Mouse (Mus musculus): ENCODE results near the gene Dlg5. TPM values are rescaled to one million over a fixed set of nuclear protein-coding genes. Genes with fewer than 3 reads are reported as not detected.

The Dlg5 gene
- total and polyA plus RNA-seq, 2 experiments from 2014 or later = 2.6 to 12.3 TPM

DNA sequence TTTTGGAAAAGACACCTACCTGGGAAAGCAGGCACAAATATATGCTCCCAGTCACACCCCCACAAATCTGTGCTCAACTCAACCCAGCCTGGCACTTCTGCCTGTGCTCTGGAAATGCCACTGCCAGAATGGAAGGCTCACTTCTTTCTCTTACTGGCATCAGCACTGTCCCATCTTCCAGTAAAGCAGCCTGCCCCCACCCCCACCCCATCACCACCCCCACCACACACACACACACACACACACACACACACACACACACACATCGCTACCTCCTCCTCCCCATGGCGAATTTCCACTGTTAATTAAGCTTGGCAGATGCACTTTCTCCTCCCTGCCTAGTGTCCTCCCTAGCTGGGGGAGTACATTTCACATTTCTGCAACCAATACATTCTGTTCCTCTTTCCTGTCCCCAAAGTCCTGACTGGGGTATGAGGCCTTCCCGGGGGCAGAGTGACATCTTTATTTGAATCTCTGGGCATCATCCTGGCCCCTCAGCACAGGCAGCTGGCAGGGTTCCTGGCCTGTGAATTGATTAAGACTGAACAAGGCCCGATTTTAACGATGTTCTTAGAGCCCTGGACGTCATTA, 40.3 kb downstream of the Dlg5 start:
- 45% methylated on average over 6 of the region's 6 CpGs for WGBS
- no peak for TF ChIP-seq EP300 (IDR thresholded peaks at IDR 0.05; ENCODE audit: low read depth)
- no peak for TF ChIP-seq CTCF (IDR thresholded peaks at IDR 0.05; ENCODE audit: low read depth)
- Histone ChIP-seq H3K4me2 (ENCODE audit: low read depth, low read length) (no peak overlapping the region), H3K9me3 (replicated peaks; ENCODE audit: control insufficient read depth, low read length) (no peaks in the 10 kb centered on the region), H3K4me3 (ENCODE audit: low read depth, low read length) (no peak overlapping the region), H3K27me3 (ENCODE audit: control insufficient read depth, insufficient read depth, low read length) (no peaks in the 10 kb centered on the region), H3K27ac (ENCODE audit: low read depth) (no peak overlapping the region), H3K4me1 (ENCODE audit: control insufficient read depth, insufficient read depth) (peaks cover 27% of the 10 kb centered on the region; the same call in 1 of the 2 replicates), H3K36me3 (replicated peaks; ENCODE audit: control insufficient read depth, insufficient read depth, low read length) (no peaks in the 10 kb centered on the region), H3K9ac (replicated peaks; ENCODE audit: low read depth, low read length) (no peak overlapping the region)
- no peak for ATAC-seq (ENCODE audit: insufficient read depth, low read depth)
- no peak for DNase-seq (ENCODE audit: low spot score)

- peaks cover 31% of the 10 kb centered on the region for H3K4me1 ChIP-seq (ENCODE audit: control insufficient read depth, insufficient read depth)
- no peaks in the 10 kb centered on the region for H3K27me3 ChIP-seq (ENCODE audit: control insufficient read depth, insufficient read depth, low read length)
- ATAC-seq (ENCODE audit: insufficient read depth, low read depth) (no peak), DNase-seq (ENCODE audit: low spot score) (no peak)
- no peak overlapping the region for H3K4me2 ChIP-seq (ENCODE audit: low read depth, low read length)
- H3K4me3 ChIP-seq (ENCODE audit: low read depth, low read length) = no peak overlapping the region
- H3K9ac ChIP-seq (replicated peaks; ENCODE audit: low read depth, low read length) = no peak overlapping the region
- WGBS = 89% methylated on average over 8 of the region's 8 CpGs
- no peak overlapping the region for H3K27ac ChIP-seq (ENCODE audit: low read depth)
- H3K36me3 ChIP-seq (replicated peaks; ENCODE audit: control insufficient read depth, insufficient read depth, low read length) = no peaks in the 10 kb centered on the region
- no peaks in the 10 kb centered on the region for H3K9me3 ChIP-seq (replicated peaks; ENCODE audit: control insufficient read depth, low read length)
- TF ChIP-seq CTCF (IDR thresholded peaks at IDR 0.05; ENCODE audit: low read depth) (no peak), EP300 (IDR thresholded peaks at IDR 0.05; ENCODE audit: low read depth) (no peak)
These were observed 42.5 kb downstream of the Dlg5 start for GRCm38 (mm10) chr14:24203210-24203609.

GRCm38 (mm10) chr14:24200771-24201170, 44.9 kb downstream of the Dlg5 start:
- Histone ChIP-seq H3K9me3 (replicated peaks; ENCODE audit: control insufficient read depth, low read length) (no peaks in the 10 kb centered on the region), H3K27ac (ENCODE audit: low read depth) (no peak overlapping the region), H3K4me3 (ENCODE audit: low read depth, low read length) (no peak overlapping the region), H3K4me2 (ENCODE audit: low read depth, low read length) (no peak overlapping the region), H3K4me1 (ENCODE audit: control insufficient read depth, insufficient read depth) (peaks cover 19% of the 10 kb centered on the region), H3K9ac (replicated peaks; ENCODE audit: low read depth, low read length) (no peak overlapping the region), H3K27me3 (ENCODE audit: control insufficient read depth, insufficient read depth, low read length) (no peaks in the 10 kb centered on the region), H3K36me3 (replicated peaks; ENCODE audit: control insufficient read depth, insufficient read depth, low read length) (no peaks in the 10 kb centered on the region)
- ATAC-seq (ENCODE audit: insufficient read depth, low read depth) (no peak), DNase-seq (ENCODE audit: low spot score) (no peak)
- TF ChIP-seq EP300 (IDR thresholded peaks at IDR 0.05; ENCODE audit: low read depth) (no peak), CTCF (IDR thresholded peaks at IDR 0.05; ENCODE audit: low read depth) (no peak)
- WGBS = 100% methylated on average over 2 of the region's 2 CpGs

DNA sequence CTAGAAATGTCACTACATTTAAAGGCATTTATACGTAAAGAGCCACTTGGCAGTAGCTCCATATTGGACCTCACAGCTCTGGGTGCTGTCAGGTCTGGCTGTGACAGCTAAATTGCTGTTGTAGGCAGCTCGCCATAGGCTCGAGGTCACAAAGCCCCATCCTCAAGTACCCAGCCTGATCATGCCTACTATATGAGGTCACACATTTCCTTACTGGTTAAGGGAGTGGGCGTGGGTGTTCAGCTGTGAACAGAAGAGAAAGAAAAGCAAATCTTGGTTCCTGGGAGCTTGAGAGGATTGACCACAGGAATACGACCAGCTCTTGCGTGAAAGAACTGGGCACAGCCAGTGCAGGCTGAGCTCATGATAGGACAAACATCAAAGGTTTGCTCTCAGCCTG, 46.0 kb downstream of the Dlg5 start:
- Histone ChIP-seq H3K4me2 (ENCODE audit: low read depth, low read length) (no peak overlapping the region), H3K9me3 (replicated peaks; ENCODE audit: control insufficient read depth, low read length) (no peaks in the 10 kb centered on the region), H3K9ac (replicated peaks; ENCODE audit: low read depth, low read length) (no peak overlapping the region), H3K27ac (ENCODE audit: low read depth) (no peak overlapping the region), H3K36me3 (replicated peaks; ENCODE audit: control insufficient read depth, insufficient read depth, low read length) (no peaks in the 10 kb centered on the region), H3K27me3 (ENCODE audit: control insufficient read depth, insufficient read depth, low read length) (no peaks in the 10 kb centered on the region), H3K4me3 (ENCODE audit: low read depth, low read length) (no peak overlapping the region), H3K4me1 (ENCODE audit: control insufficient read depth, insufficient read depth) (peaks cover 19% of the 10 kb centered on the region)
- WGBS = 45% methylated on average over 6 of the region's 6 CpGs
- DNase-seq (ENCODE audit: low spot score) = no peak
- ATAC-seq (ENCODE audit: insufficient read depth, low read depth) = peak; percentile 40; the same call in 1 of the 2 replicates
- no peak for TF ChIP-seq EP300 (IDR thresholded peaks at IDR 0.05; ENCODE audit: low read depth)
- TF ChIP-seq CTCF (IDR thresholded peaks at IDR 0.05; ENCODE audit: low read depth) = no peak

DNA sequence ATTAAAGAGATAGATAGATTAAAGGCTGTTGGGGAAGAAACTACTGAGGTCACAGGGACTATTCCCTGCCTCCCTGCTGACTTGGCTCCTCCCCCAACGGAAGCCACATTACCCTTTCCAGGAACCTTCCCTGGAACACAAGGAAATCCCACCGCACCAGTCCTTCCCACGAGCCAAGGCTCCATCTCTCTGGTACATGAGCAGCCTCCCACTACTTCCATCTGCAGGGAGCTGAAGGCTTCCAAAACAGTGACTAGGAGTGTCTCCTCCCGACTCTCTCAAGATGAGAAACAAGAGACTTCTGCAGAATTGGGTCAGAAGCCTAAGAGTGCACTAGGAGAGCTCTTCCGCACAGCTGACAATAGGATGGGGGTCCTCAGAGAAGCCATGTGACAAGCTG, 47.9 kb downstream of the Dlg5 start:
- WGBS = 74% methylated on average over 5 of the region's 5 CpGs
- H3K4me1 ChIP-seq (ENCODE audit: control insufficient read depth, insufficient read depth) = peaks cover 13% of the 10 kb centered on the region

DNA sequence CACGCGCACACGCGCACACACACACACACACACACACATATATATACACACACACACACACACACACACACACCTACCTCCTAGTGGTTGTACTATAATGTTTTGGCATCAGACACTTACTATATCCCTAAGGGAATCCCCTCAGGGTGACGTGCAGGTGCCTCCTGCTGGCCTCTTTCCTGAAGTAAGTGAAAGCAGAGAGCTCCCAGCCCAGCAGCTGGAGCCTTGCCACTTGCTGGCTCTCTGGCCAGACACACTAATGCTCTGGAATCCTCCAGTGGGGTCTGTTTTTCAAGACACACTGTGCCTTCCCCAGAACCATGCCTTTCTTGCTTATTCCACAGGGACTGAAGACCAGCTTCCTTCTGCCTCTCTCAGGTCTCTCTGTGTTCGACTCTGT, 48.8 kb downstream of the Dlg5 start:
- H3K27ac ChIP-seq (ENCODE audit: low read depth) = no peak overlapping the region
- H3K4me2 ChIP-seq (ENCODE audit: low read depth, low read length) = no peak overlapping the region
- no peaks in the 10 kb centered on the region for H3K9me3 ChIP-seq (replicated peaks; ENCODE audit: control insufficient read depth, low read length)
- no peak for DNase-seq (ENCODE audit: low spot score)
- peaks cover 13% of the 10 kb centered on the region for H3K4me1 ChIP-seq (ENCODE audit: control insufficient read depth, insufficient read depth)
- 69% methylated on average over 6 of the region's 6 CpGs for WGBS
- H3K9ac ChIP-seq (replicated peaks; ENCODE audit: low read depth, low read length) = no peak overlapping the region
- ATAC-seq (ENCODE audit: insufficient read depth, low read depth) = no peak
- H3K4me3 ChIP-seq (ENCODE audit: low read depth, low read length) = no peak overlapping the region
- H3K36me3 ChIP-seq (replicated peaks; ENCODE audit: control insufficient read depth, insufficient read depth, low read length) = no peaks in the 10 kb centered on the region
- TF ChIP-seq CTCF (IDR thresholded peaks at IDR 0.05; ENCODE audit: low read depth) (peak; percentile 25), EP300 (IDR thresholded peaks at IDR 0.05; ENCODE audit: low read depth) (no peak)
- H3K27me3 ChIP-seq (ENCODE audit: control insufficient read depth, insufficient read depth, low read length) = no peaks in the 10 kb centered on the region

More for the DNA sequence above, 47.9 kb downstream of the Dlg5 start:
- no peak for DNase-seq (ENCODE audit: low spot score)
- no peak for ATAC-seq (ENCODE audit: insufficient read depth, low read depth)
- no peak overlapping the region for H3K4me3 ChIP-seq (ENCODE audit: low read depth, low read length)
- H3K27me3 ChIP-seq (ENCODE audit: control insufficient read depth, insufficient read depth, low read length) = no peaks in the 10 kb centered on the region
- no peaks in the 10 kb centered on the region for H3K9me3 ChIP-seq (replicated peaks; ENCODE audit: control insufficient read depth, low read length)
- H3K27ac ChIP-seq (ENCODE audit: low read depth) = no peak overlapping the region
- H3K36me3 ChIP-seq (replicated peaks; ENCODE audit: control insufficient read depth, insufficient read depth, low read length) = no peaks in the 10 kb centered on the region
- no peak overlapping the region for H3K9ac ChIP-seq (replicated peaks; ENCODE audit: low read depth, low read length)
- no peak overlapping the region for H3K4me2 ChIP-seq (ENCODE audit: low read depth, low read length)
- TF ChIP-seq EP300 (IDR thresholded peaks at IDR 0.05; ENCODE audit: low read depth) (no peak), CTCF (IDR thresholded peaks at IDR 0.05; ENCODE audit: low read depth) (no peak)

Data from heart, postnatal 0 days (tissue).